Mouse (Mus musculus) megakaryocyte, embryonic 14.5 days (primary cell): ENCODE measurements around the gene Dnttip2.

Experiments
- FLI1 ChIP-seq: IDR thresholded peaks from 2 replicates; pipeline ENCODE4 v1.6.1; 2012; ENCODE audit warnings: low read length, inconsistent platforms, mixed read lengths
- GATA1 ChIP-seq: IDR thresholded peaks from 3 replicates; pipeline ENCODE4 v1.6.1; 2012; ENCODE audit warnings: mixed read lengths, low read length, inconsistent platforms, borderline replicate concordance

DNA sequence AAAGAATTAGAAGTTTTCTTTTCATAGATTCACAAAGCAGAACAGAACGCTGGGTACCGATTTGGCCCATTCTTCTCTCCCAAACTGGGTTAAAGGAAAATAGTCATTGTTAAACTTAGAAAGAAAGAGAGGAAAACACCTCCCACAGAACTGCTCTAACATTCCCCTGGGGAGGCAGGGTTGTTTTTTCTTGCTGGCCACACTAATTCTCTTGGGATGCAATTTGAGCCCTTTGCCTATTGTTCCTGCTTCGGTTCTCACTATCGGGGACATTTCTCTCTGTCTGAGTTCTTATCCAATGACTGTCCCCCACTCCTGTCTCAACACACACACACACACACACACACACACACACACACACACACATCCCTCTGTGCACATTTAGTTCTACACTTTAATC, 59.3 kb downstream of the Dnttip2 start:
- TF ChIP-seq GATA1 (no peak), FLI1 (no peak)
